Mouse (Mus musculus) CD8-positive naive resting alpha-beta T cell, adult 2 months (primary cell): ENCODE measurements around the gene Igsf21.

Experiments used
- DNase-seq, 2 experiments: peaks; one replicate each; pipeline ENCODE4 v3.0.0; 2022; ENCODE audit warnings: low read depth in 2 of 2, low spot score in 2 of 2

The Igsf21 gene

GRCm38 (mm10) chr4:140237305-140237741 lies 9.3 kb downstream of the Igsf21 start:
- no peak for DNase-seq

- no peak for DNase-seq
These were observed 11.0 kb downstream of the Igsf21 start for GRCm38 (mm10) chr4:140235361-140236153.

GRCm38 (mm10) chr4:140234412-140235205 lies 12.0 kb downstream of the Igsf21 start:
- no peak for DNase-seq

GRCm38 (mm10) chr4:140227837-140228236 lies 18.7 kb downstream of the Igsf21 start:
- no peak for DNase-seq

GRCm38 (mm10) chr4:140225204-140225603 lies 21.4 kb downstream of the Igsf21 start:
- no peak for DNase-seq

- no peak for DNase-seq
These were observed 22.1 kb downstream of the Igsf21 start for GRCm38 (mm10) chr4:140224451-140224850.

GRCm38 (mm10) chr4:140223067-140223466 lies 23.5 kb downstream of the Igsf21 start:
- no peak for DNase-seq

GRCm38 (mm10) chr4:140220326-140221093 lies 26.1 kb downstream of the Igsf21 start:
- no peak for DNase-seq

- DNase-seq: no peak
These were observed 27.4 kb downstream of the Igsf21 start for GRCm38 (mm10) chr4:140218853-140219852.

- no peak for DNase-seq
These were observed 28.2 kb downstream of the Igsf21 start for GRCm38 (mm10) chr4:140218384-140218783.

GRCm38 (mm10) chr4:140217934-140218333 lies 28.6 kb downstream of the Igsf21 start:
- DNase-seq: no peak

GRCm38 (mm10) chr4:140216096-140216495 lies 30.5 kb downstream of the Igsf21 start:
- no peak for DNase-seq

- no peak for DNase-seq
These were observed 31.4 kb downstream of the Igsf21 start for GRCm38 (mm10) chr4:140215205-140215604.

GRCm38 (mm10) chr4:140214406-140214805 lies 32.2 kb downstream of the Igsf21 start:
- no peak for DNase-seq

GRCm38 (mm10) chr4:140210129-140210890 lies 36.3 kb downstream of the Igsf21 start:
- no peak for DNase-seq

- DNase-seq: no peak
These were observed 40.8 kb downstream of the Igsf21 start for GRCm38 (mm10) chr4:140205811-140206231.

GRCm38 (mm10) chr4:140204775-140205174 lies 41.8 kb downstream of the Igsf21 start:
- no peak for DNase-seq

- DNase-seq: no peak
These were observed 42.8 kb downstream of the Igsf21 start for GRCm38 (mm10) chr4:140203696-140204272.

GRCm38 (mm10) chr4:140202196-140202595 lies 44.4 kb downstream of the Igsf21 start:
- no peak for DNase-seq
